Mouse (Mus musculus) kidney, postnatal 0 days (tissue): ENCODE data around the gene Abhd17a. TPM values are rescaled to one million over a fixed set of nuclear protein-coding genes. Genes with fewer than 3 reads are reported as not detected.

Experiments
- ATAC-seq: fragments of 200-750 bp; cut with Nextera tagmentation; replicated peaks from 2 replicates; pipeline ENCODE4 v1.8.0; 2017; ENCODE audit warnings: low read depth, moderate number of reproducible peaks, moderate TSS enrichment, moderate library complexity; ENCODE audit not compliant: low FRiP score
- DNase-seq: peaks from one replicate; pipeline ENCODE4 v3.0.0-alpha.2; 2016; ENCODE audit warnings: low spot score
- H3K27ac ChIP-seq: fragments of 300-500 bp; sonication (generic); 2 replicates; pipeline ENCODE4 v1.5.1; 2014; ENCODE audit warnings: mild to moderate bottlenecking
- H3K27me3 ChIP-seq: fragments of 300-500 bp; sonication (generic); 2 replicates; pipeline ENCODE4 v1.6.1; 2014; ENCODE audit warnings: low read length, mixed read lengths; ENCODE audit not compliant: insufficient read depth
- H3K36me3 ChIP-seq: fragments of 300-500 bp; sonication (generic); 2 replicates; pipeline ENCODE4 v1.6.1; 2014; ENCODE audit warnings: low read length, mixed read lengths; ENCODE audit not compliant: insufficient read depth
- H3K4me1 ChIP-seq: fragments of 300-500 bp; sonication (generic); replicated peaks from 2 replicates; pipeline ENCODE4 v1.6.1; 2014; ENCODE audit warnings: antibody characterized with exemption, low read length, mixed read lengths; ENCODE audit not compliant: insufficient read depth
- H3K4me2 ChIP-seq: fragments of 300-500 bp; sonication (generic); 2 replicates; pipeline ENCODE4 v1.6.1; 2014; ENCODE audit warnings: mild to moderate bottlenecking, low read length, moderate library complexity, mixed read lengths
- H3K4me3 ChIP-seq: fragments of 300-500 bp; sonication (generic); replicated peaks from 2 replicates; pipeline ENCODE4 v1.5.1; 2014; ENCODE audit warnings: low read depth, low read length
- H3K9ac ChIP-seq: fragments of 300-500 bp; sonication (generic); 2 replicates; pipeline ENCODE4 v1.6.1; 2014; ENCODE audit warnings: low read depth, low read length
- H3K9me3 ChIP-seq: fragments of 300-500 bp; sonication (generic); replicated peaks from 2 replicates; pipeline ENCODE4 v1.6.1; 2016; ENCODE audit warnings: low read length, inconsistent platforms, mixed read lengths
- CTCF ChIP-seq: IDR thresholded peaks from 2 replicates; pipeline ENCODE4 v1.5.1; 2016; ENCODE audit warnings: antibody characterized with exemption, low read depth, mild to moderate bottlenecking, moderate library complexity
- WGBS: fragments of 180-500 bp; shearing (Covaris S2); extraction: QIAGEN DNeasy Blood & Tissue Kit; methylation state at CpG from one replicate; pipeline ENCODE4 v1.1.7; 2014; 5-methylcytosine and 5-hydroxymethylcytosine counted together
- polyA plus RNA-seq: library from polyadenylated mRNA; unstranded; fragments of >200 nt; fragmentation: Nextera tagmentation; extraction: Ambion mirVana; gene quantifications from 2 replicates; pipeline ENCODE4 v1.2.1, GENCODE M21; 2015

Gene Abhd17a
- polyA plus RNA-seq, 1 experiment from 2014 or later = 121 TPM

- ATAC-seq = no peak
- Histone ChIP-seq H3K9me3 (no peaks in the 10 kb centered on the region), H3K4me1 (peaks cover 7% of the 10 kb centered on the region; the same call in 1 of the 2 replicates), H3K27ac (no peak overlapping the region), H3K9ac (no peak overlapping the region), H3K27me3 (no peaks in the 10 kb centered on the region), H3K4me2 (no peak overlapping the region), H3K4me3 (no peak overlapping the region), H3K36me3 (peaks cover 19% of the 10 kb centered on the region; the same call in 1 of the 2 replicates)
- WGBS = 89% methylated on average over 5 of the region's 5 CpGs
- no peak for TF ChIP-seq CTCF
- no peak for DNase-seq
These were observed 7.1 kb downstream of the Abhd17a start for GRCm38 (mm10) chr10:80583047-80583446.

- 4% methylated on average over 8 of the region's 8 CpGs for WGBS
- 0 out of 2 replicates have a peak overlapping the region, but pooled peaks have one; percentile 18 for H3K9ac ChIP-seq
- ATAC-seq (no peak), DNase-seq (peak; percentile 83)
- H3K4me2 ChIP-seq = peak overlapping the region; percentile 93
- H3K4me1 ChIP-seq = peaks cover 14% of the 10 kb centered on the region; the same call in 1 of the 2 replicates
- H3K9me3 ChIP-seq = no peaks in the 10 kb centered on the region
- TF ChIP-seq CTCF = peak; percentile 74
- no peaks in the 10 kb centered on the region for H3K27me3 ChIP-seq
- peak overlapping the region; percentile 86; the same call in 1 of the 2 replicates for H3K4me3 ChIP-seq
- peak overlapping the region; percentile 87 for H3K27ac ChIP-seq
- 0 out of 2 replicates have a peak, but pooled peaks cover 5% of the 10 kb centered on the region for H3K36me3 ChIP-seq
These were observed 11.2 kb downstream of the Abhd17a start for GRCm38 (mm10) chr10:80578911-80579310.

GRCm38 (mm10) chr10:80578131-80578750 is 11.9 kb downstream of the Abhd17a start:
- H3K4me2 ChIP-seq = peak overlapping the region; percentile 93
- no peaks in the 10 kb centered on the region for H3K9me3 ChIP-seq
- H3K4me1 ChIP-seq = peaks cover 14% of the 10 kb centered on the region; the same call in 1 of the 2 replicates
- no peaks in the 10 kb centered on the region for H3K27me3 ChIP-seq
- 0 out of 2 replicates have a peak, but pooled peaks cover 4% of the 10 kb centered on the region for H3K36me3 ChIP-seq
- under 1% methylated on average over 29 of the region's 29 CpGs for WGBS
- DNase-seq = peak; percentile 90
- H3K4me3 ChIP-seq = peak overlapping the region; percentile 86
- H3K9ac ChIP-seq = peak overlapping the region; percentile 39; the same call in 1 of the 2 replicates
- peak; percentile 90 for TF ChIP-seq CTCF
- peak; percentile 33 for ATAC-seq
- H3K27ac ChIP-seq = peak overlapping the region; percentile 87

GRCm38 (mm10) chr10:80577195-80578130 is 12.7 kb downstream of the Abhd17a start, which contains the start of gene Klf16:
Klf16 (minus strand) TSS chr10:80577321.
- Histone ChIP-seq H3K4me1 (peaks cover 14% of the 10 kb centered on the region; the same call in 1 of the 2 replicates), H3K4me2 (peak within 1 kb of the TSS; percentile 93), H3K9ac (peak within 1 kb of the TSS; percentile 84), H3K27me3 (no peaks in the 10 kb centered on the region), H3K36me3 (0 out of 2 replicates have a peak, but pooled peaks cover 1% of the 10 kb centered on the region), H3K27ac (peak within 1 kb of the TSS; percentile 87), H3K9me3 (no peaks in the 10 kb centered on the region), H3K4me3 (peak within 1 kb of the TSS; percentile 86)
- TF ChIP-seq CTCF = peak; percentile 24
- DNase-seq (peak; percentile 96), ATAC-seq (peak; percentile 79)
- under 1% methylated on average over 69 of the region's 97 CpGs for WGBS

GRCm38 (mm10) chr10:80576351-80577194 is 13.6 kb downstream of the Abhd17a start:
- ATAC-seq = 0 out of 2 replicates have a peak, but pooled peaks have one; percentile 0
- H3K4me1 ChIP-seq = peaks cover 14% of the 10 kb centered on the region; the same call in 1 of the 2 replicates

More at GRCm38 (mm10) chr10:80576351-80577194, 13.6 kb downstream of the Abhd17a start:
- Histone ChIP-seq H3K36me3 (no peaks in the 10 kb centered on the region), H3K27me3 (no peaks in the 10 kb centered on the region), H3K4me3 (peak overlapping the region; percentile 86), H3K27ac (peak overlapping the region; percentile 87), H3K9me3 (no peaks in the 10 kb centered on the region), H3K4me2 (peak overlapping the region; percentile 93), H3K9ac (peak overlapping the region; percentile 84)
- peak; percentile 26; the same call in 1 of the 2 replicates for TF ChIP-seq CTCF
- WGBS = under 1% methylated on average over 89 of the region's 96 CpGs
- DNase-seq = peak; percentile 51
